Mouse (Mus musculus) cerebellum, adult 11 months (tissue): ENCODE data around the gene Dpep3.

Experiments used
- DNase-seq: peaks from one replicate; pipeline ENCODE4 v3.0.0; 2022

Gene Dpep3

GRCm38 (mm10) chr8:105971019-105971720 lies 8.1 kb downstream of the Dpep3 start:
- no peak for DNase-seq

DNA sequence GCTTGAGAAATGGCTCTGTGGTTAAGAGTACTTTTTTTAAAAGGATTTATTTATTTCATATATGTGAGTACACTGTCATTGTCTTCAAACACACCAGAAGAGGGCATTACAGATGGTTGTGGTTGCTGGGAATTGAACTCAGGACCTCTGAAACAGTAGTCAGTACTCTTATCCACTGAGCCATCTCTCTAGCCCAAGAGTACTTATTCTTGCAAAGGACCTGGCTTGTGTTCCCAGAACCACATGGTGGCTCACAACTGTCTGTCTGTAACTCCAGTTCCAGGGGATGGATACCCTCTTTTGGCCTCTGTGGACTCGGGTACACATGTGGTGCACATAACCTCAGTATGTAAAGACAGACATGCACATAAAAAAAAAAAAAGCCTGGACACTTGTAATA lies 9.9 kb downstream of the Dpep3 start:
- DNase-seq: no peak

GRCm38 (mm10) chr8:105966692-105967311 lies 12.4 kb downstream of the Dpep3 start:
- DNase-seq: no peak

DNA sequence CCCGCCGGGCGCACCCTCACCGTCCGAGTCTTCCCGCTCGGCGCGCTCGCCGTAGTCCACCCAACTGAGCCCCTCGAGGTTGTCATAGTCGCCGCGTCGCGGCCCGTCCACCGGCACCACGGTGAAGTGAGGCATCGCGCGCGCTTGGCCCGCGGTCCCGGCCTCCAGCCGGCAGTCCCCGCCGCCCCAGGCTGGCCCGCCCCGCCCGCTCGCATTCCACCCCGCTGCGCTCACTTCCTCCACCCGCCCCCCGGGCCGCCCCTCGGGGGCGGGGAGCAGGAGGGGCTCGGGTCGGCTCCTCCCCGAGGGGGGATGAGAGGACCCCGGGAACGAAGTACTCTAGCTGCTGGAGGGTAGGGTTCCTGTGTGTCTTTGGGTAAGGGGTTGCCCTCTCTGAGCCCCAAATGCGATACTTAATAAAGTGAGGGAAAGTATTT lies 13.3 kb downstream of the Dpep3 start, which contains the start of gene Slc12a4:
TSS of gene Slc12a4 (minus strand) at position 193 of the 437 bp plus-strand sequence.
- DNase-seq: no peak

- no peak for DNase-seq
These were observed 13.8 kb downstream of the Dpep3 start for GRCm38 (mm10) chr8:105965266-105965904.

DNA sequence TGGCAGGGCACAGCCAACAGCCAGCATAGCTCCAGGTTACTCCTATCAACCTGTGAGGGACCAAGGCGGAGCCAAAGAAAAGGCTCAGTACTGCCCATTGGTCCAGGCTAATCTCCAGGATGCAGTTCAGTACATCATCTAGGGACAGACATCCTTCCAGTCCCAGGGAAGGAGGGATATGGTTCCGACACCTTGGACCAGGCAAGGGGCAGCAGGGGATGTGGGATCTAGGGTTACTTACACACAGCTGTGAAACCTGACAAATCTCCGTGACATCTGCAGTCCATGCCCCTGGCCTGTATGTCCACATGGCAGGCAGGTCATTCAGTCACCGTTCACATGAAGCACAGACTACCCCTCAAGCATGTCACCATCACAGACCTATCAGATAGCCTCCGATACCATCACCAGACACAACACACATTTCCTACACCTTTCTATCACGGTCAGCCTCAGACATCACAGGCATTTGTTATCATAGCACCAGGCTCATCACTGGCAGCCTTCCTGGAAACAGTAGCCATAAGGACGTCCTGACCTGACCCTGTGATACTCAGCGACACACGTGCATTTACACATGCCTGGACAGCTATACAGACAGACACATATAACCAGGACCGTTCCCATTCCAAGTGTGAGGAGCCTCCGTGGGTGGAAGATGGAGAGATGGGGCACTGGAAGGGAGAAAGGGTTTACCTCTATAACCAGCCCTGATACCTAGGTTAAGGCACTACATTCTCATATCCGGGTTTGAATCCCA lies 14.5 kb downstream of the Dpep3 start:
- no peak for DNase-seq

DNA sequence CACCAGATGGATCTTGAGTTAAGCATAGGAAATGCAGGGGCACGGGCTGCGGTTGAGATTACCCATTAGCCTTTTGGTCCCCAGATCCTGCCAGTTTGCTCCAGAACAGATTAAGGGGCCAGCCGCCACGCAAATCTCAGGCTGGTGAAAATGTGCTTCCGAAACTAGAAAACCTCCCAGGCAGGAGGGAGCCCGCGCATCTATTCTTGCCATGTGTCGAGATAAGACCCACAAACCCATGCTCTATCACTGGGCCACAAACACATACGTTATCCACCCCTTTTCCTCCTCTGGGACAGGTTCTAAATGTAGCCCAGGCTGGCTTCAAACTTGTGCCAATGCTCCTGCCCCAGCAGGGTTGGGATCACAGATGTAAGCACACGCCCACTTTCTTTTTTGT lies 17.7 kb downstream of the Dpep3 start:
- no peak for DNase-seq

DNA sequence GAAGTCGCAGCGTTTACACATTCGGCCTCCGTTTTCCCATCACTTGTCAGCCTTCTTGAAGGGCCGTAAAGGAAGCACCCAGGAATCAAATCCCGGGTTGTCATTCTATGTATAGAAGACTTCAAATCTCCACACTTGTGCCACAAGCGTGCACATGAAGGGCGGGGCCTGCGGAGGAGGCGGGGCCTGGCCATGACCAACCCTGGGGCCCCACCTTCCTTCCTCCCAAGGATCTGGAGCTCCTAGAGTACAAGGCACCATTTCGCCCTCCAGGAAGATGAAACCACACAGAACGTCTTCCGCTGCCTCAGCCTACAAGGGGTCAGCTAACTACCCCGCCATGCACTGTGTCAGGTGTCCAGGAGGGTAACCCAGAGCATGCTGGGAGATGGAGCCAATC lies 18.1 kb downstream of the Dpep3 start:
- no peak for DNase-seq

- peak; percentile 73 for DNase-seq
These were observed 19.9 kb downstream of the Dpep3 start for GRCm38 (mm10) chr8:105959350-105959749.

DNA sequence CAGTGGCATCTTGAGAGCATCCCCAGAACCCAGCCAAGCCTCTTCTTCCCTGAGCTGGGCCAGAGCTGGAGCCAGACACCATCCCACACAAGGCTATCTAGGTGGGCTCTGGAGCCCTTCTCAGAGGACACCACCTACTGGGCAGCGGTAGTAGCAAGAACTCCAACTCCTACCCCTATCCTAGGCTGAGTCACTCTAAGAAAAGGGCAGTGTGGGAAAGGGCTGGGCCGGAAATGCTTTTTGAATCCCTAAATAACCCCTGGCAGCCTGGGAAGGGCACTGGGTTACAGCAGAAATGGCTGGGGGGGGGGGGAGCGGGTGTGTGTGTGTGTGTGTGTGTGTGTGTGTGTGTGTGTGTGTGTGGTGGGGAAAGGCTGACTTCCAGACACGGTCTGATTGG lies 21.4 kb downstream of the Dpep3 start:
- no peak for DNase-seq

GRCm38 (mm10) chr8:105956556-105956955 lies 22.7 kb downstream of the Dpep3 start:
- DNase-seq: no peak

DNA sequence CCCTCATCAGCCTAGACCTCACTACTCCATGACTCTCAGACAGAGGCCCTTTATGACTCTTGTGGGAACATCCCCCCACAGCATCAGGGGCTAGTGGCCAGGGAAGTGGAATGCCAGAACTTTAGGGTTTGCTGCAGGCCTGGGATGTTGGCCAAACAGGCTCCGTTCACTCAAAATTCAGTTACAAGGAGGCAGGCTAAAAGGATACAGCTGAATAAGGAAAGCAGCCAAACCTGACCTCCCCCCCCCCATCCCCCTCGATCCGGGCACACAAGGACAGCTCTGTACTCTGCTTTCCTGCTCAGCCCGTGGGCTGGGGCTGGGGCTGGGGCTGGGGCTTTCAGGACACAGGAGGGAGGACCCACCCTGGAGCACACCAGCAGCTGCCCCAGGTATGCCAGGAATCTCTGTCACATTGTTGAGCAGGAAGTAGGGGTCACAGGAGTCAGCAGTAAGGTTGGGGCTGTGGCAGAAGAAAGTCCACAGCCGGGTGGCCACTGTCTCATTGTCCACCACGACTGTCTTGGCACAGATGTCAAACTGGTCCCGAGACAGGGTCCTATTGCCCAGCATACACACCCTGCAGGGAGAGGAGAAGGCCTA lies 28.1 kb downstream of the Dpep3 start:
- no peak for DNase-seq

DNA sequence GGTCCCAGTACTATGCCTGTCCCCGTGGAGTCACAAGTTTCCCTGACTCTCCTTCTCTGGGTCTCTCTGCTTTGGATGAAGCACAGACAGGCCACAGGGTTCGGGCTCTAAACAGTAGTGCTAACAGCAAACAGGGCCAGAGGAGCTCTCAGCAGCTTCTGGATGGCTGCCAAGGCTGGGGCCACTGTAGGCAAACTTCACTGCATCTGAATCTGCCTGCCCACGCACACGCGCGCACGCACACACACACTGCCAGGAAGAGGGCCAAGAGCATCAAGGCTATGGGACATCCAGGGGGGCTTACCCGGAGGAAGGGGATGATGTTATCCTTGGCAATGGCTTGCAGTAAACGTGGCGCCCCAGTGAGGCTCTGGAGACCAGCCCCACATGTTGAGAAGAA lies 29.9 kb downstream of the Dpep3 start:
- no peak for DNase-seq

DNA sequence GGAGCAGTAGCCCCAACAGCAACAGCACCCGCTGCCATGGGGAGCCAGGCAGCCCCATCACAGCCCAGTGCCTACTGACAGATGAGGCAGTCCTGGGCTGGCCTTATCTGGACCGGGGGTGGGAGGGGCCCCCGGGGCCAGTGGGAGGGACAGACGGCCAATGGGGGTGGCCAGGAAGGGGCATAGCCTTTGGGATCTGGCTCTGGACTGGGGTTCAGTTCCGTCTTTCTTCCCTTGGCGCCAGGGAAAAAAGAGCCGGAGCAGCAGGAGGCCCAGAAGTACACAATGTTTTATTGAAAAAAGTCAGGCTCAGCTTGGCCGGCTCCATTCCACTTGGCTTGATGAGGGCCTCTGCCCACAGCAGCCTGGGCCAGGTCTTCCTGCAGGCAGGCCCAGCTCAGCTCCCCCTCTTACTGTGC lies 35.9 kb downstream of the Dpep3 start, which contains the start of gene Lcat:
TSS of gene Lcat (minus strand) at position 62 of the 419 bp plus-strand sequence.
- no peak for DNase-seq

DNA sequence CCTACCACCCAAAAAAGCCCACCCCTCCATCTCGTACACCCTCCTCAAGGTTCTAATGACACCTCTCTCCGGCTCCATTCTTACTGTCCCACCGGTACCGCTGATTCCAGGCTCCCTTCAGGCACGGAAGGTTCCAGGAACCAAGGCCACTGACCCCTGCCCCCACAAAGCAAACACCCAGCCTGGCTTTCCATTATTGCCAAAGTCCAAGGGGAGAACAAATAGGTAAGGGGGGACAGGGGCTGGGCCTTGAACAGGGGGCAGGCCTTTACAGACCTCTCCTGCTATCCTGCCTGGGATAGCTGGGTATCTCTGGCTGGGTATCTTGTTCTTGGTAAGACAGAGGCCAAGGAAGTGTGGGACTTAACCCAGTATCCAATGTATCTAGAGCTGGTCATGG lies 36.7 kb downstream of the Dpep3 start:
- DNase-seq: no peak

DNA sequence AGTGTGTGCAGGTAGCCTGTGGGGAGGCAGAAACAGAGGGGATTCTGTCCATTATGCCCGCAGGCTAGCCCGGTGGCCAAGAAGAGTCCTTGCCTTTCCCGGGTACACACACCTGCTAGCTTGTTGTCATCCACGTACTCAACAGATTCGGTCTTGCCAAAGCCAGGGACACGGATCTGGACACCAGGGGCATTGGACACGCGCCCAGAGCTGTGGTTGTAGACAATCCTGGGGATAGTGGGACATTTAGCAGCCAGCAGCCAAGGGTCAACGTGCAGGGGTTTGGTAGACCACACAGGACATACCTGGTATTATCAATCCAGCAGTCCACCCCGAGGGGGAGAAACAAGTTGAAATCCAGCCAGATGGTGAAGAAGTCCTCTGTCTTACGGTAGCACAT lies 37.2 kb downstream of the Dpep3 start:
- DNase-seq: no peak

- DNase-seq: no peak
These were observed 40.9 kb downstream of the Dpep3 start, which contains the start of gene Psmb10 for GRCm38 (mm10) chr8:105938306-105938669. TSS of gene Psmb10 (minus strand) at chr8:105938444.

GRCm38 (mm10) chr8:105937496-105938305 lies 41.5 kb downstream of the Dpep3 start:
- DNase-seq: peak; percentile 35

- DNase-seq: peak; percentile 87
These were observed 42.3 kb downstream of the Dpep3 start for GRCm38 (mm10) chr8:105936866-105937475.

- DNase-seq: peak; percentile 39
These were observed 43.2 kb downstream of the Dpep3 start for GRCm38 (mm10) chr8:105935863-105936603.

DNA sequence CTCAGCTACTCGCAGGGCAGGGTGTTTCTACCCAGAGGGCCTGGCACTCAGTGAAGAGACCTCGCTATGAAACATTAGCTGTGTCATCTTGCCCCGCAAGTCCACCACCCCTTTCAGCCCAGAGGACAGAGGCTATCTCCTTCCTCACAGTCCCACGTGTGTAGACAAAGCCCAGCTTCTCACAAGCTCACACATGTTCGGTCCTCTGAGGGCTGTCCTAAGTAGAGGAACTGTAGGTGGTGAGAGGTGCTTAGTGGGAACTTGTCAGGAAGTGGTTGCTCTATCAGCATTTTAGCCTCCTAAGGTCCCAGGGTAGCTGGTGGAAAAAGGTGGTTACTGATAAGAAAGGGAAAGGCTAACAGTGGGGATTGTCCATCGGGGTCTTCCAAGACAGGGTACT lies 44.1 kb downstream of the Dpep3 start:
- no peak for DNase-seq
